Mouse (Mus musculus) stomach, embryonic 15.5 days (tissue): ENCODE results near the gene Tubb5. TPM values are rescaled to one million over a fixed set of nuclear protein-coding genes. Genes with fewer than 3 reads are reported as not detected.

Source experiments
- ATAC-seq: fragments of 200-750 bp; cut with Nextera tagmentation; 2 replicates; pipeline ENCODE4 v1.8.0; 2017; ENCODE audit warnings: low read depth, moderate number of reproducible peaks, moderate TSS enrichment; ENCODE audit not compliant: insufficient read depth, low FRiP score
- H3K27ac ChIP-seq: fragments of 300-500 bp; sonication (generic); 2 replicates; pipeline ENCODE4 v1.5.1; 2015; ENCODE audit warnings: mild to moderate bottlenecking, inconsistent platforms
- H3K27me3 ChIP-seq: fragments of 300-500 bp; sonication (generic); replicated peaks from 2 replicates; pipeline ENCODE4 v1.6.1; 2015; ENCODE audit warnings: inconsistent platforms
- H3K36me3 ChIP-seq: fragments of 300-500 bp; sonication (generic); 2 replicates; pipeline ENCODE4 v1.6.1; 2015; ENCODE audit warnings: inconsistent platforms
- H3K4me1 ChIP-seq: fragments of 300-500 bp; sonication (generic); 2 replicates; pipeline ENCODE4 v1.6.1; 2015; ENCODE audit warnings: inconsistent platforms
- H3K4me2 ChIP-seq: fragments of 300-500 bp; sonication (generic); 2 replicates; pipeline ENCODE4 v1.6.1; 2015; ENCODE audit warnings: mild to moderate bottlenecking, inconsistent platforms
- H3K4me3 ChIP-seq: fragments of 300-500 bp; sonication (generic); replicated peaks from 2 replicates; pipeline ENCODE4 v1.5.1; 2015; ENCODE audit warnings: inconsistent platforms
- H3K9ac ChIP-seq: fragments of 300-500 bp; sonication (generic); 2 replicates; pipeline ENCODE4 v1.6.1; 2015; ENCODE audit warnings: inconsistent platforms
- H3K9me3 ChIP-seq: fragments of 300-500 bp; sonication (generic); 2 replicates; pipeline ENCODE4 v1.6.1; 2016; ENCODE audit warnings: inconsistent platforms
- WGBS: fragments of 180-500 bp; shearing (Covaris S2); methylation state at CpG from one replicate; pipeline ENCODE4 v1.1.7; 2015; 5-methylcytosine and 5-hydroxymethylcytosine counted together
- polyA plus RNA-seq: library from polyadenylated mRNA; unstranded; fragments of >200 nt; fragmentation: Nextera tagmentation; extraction: Ambion mirVana; gene quantifications from 2 replicates; pipeline ENCODE4 v1.2.1, GENCODE M21; 2015

Gene Tubb5
- polyA plus RNA-seq, 1 experiment from 2014 or later, result 772 TPM

- H3K27me3 ChIP-seq, result no peaks in the 10 kb centered on the region
- no peaks in the 10 kb centered on the region for H3K36me3 ChIP-seq
Observed at GRCm38 (mm10) chr17:35809395-35809794, 28.7 kb downstream of the Tubb5 start.

GRCm38 (mm10) chr17:35808073-35808472 is 30.0 kb downstream of the Tubb5 start:
- Histone ChIP-seq H3K9me3 (no peaks in the 10 kb centered on the region), H3K27ac (peak overlapping the region; percentile 38; the same call in 1 of the 2 replicates), H3K9ac (no peak overlapping the region), H3K36me3 (no peaks in the 10 kb centered on the region), H3K27me3 (no peaks in the 10 kb centered on the region), H3K4me1 (peaks cover 2% of the 10 kb centered on the region; the same call in 1 of the 2 replicates), H3K4me2 (no peak overlapping the region), H3K4me3 (no peak overlapping the region)
- ATAC-seq, result no peak
- 66% methylated on average over 9 of the region's 9 CpGs for WGBS

More at GRCm38 (mm10) chr17:35809395-35809794, 28.7 kb downstream of the Tubb5 start:
- no peak overlapping the region for H3K4me2 ChIP-seq
- H3K4me1 ChIP-seq, result peaks cover 10% of the 10 kb centered on the region
- no peaks in the 10 kb centered on the region for H3K9me3 ChIP-seq
- no peak overlapping the region for H3K27ac ChIP-seq
- no peak overlapping the region for H3K4me3 ChIP-seq
- WGBS, result 89% methylated on average over 11 of the region's 11 CpGs
- no peak for ATAC-seq
- H3K9ac ChIP-seq, result no peak overlapping the region

GRCm38 (mm10) chr17:35803858-35804399 is 34.2 kb downstream of the Tubb5 start:
- no peak overlapping the region for H3K4me2 ChIP-seq
- H3K4me1 ChIP-seq, result peaks cover 5% of the 10 kb centered on the region; the same call in 1 of the 2 replicates
- H3K9ac ChIP-seq, result no peak overlapping the region
- H3K4me3 ChIP-seq, result no peak overlapping the region
- no peaks in the 10 kb centered on the region for H3K9me3 ChIP-seq
- no peaks in the 10 kb centered on the region for H3K27me3 ChIP-seq
- no peak overlapping the region for H3K27ac ChIP-seq
- WGBS, result 71% methylated on average over 4 of the region's 4 CpGs
- no peak for ATAC-seq
- H3K36me3 ChIP-seq, result no peaks in the 10 kb centered on the region

GRCm38 (mm10) chr17:35803020-35803419 is 35.1 kb downstream of the Tubb5 start:
- H3K4me2 ChIP-seq, result no peak overlapping the region
- ATAC-seq, result no peak
- no peaks in the 10 kb centered on the region for H3K9me3 ChIP-seq
- no peak overlapping the region for H3K4me3 ChIP-seq
- 32% methylated on average over 6 of the region's 6 CpGs for WGBS
- H3K4me1 ChIP-seq, result peaks cover 5% of the 10 kb centered on the region; the same call in 1 of the 2 replicates
- H3K27me3 ChIP-seq, result no peaks in the 10 kb centered on the region
- no peak overlapping the region for H3K9ac ChIP-seq
- no peak overlapping the region for H3K27ac ChIP-seq
- no peaks in the 10 kb centered on the region for H3K36me3 ChIP-seq

- no peak overlapping the region for H3K4me3 ChIP-seq
- no peak overlapping the region for H3K27ac ChIP-seq
- no peak for ATAC-seq
- 69% methylated on average over 2 of the region's 2 CpGs for WGBS
- H3K36me3 ChIP-seq, result no peaks in the 10 kb centered on the region
- H3K4me1 ChIP-seq, result peaks cover 5% of the 10 kb centered on the region; the same call in 1 of the 2 replicates
- no peak overlapping the region for H3K4me2 ChIP-seq
- no peaks in the 10 kb centered on the region for H3K27me3 ChIP-seq
- H3K9ac ChIP-seq, result no peak overlapping the region
- no peaks in the 10 kb centered on the region for H3K9me3 ChIP-seq
Observed at GRCm38 (mm10) chr17:35800905-35801304, 37.2 kb downstream of the Tubb5 start.

GRCm38 (mm10) chr17:35796835-35797234 is 41.3 kb downstream of the Tubb5 start:
- Histone ChIP-seq H3K4me1 (no peaks in the 10 kb centered on the region), H3K4me3 (no peak overlapping the region), H3K4me2 (no peak overlapping the region), H3K36me3 (no peaks in the 10 kb centered on the region), H3K9me3 (no peaks in the 10 kb centered on the region), H3K27me3 (no peaks in the 10 kb centered on the region), H3K9ac (no peak overlapping the region), H3K27ac (no peak overlapping the region)
- WGBS, result 61% methylated on average over 5 of the region's 5 CpGs
- ATAC-seq, result no peak

- WGBS, result 71% methylated on average over 6 of the region's 6 CpGs
- ATAC-seq, result no peak
- H3K4me1 ChIP-seq, result no peaks in the 10 kb centered on the region
- H3K9me3 ChIP-seq, result no peaks in the 10 kb centered on the region
- H3K27me3 ChIP-seq, result no peaks in the 10 kb centered on the region
- H3K4me2 ChIP-seq, result no peak overlapping the region
- no peaks in the 10 kb centered on the region for H3K36me3 ChIP-seq
- no peak overlapping the region for H3K27ac ChIP-seq
- H3K4me3 ChIP-seq, result no peak overlapping the region
- no peak overlapping the region for H3K9ac ChIP-seq
Observed at GRCm38 (mm10) chr17:35795656-35796055, 42.5 kb downstream of the Tubb5 start.

- Histone ChIP-seq H3K9ac (no peak overlapping the region), H3K36me3 (no peaks in the 10 kb centered on the region), H3K27me3 (no peaks in the 10 kb centered on the region), H3K9me3 (no peaks in the 10 kb centered on the region), H3K27ac (no peak overlapping the region), H3K4me2 (no peak overlapping the region), H3K4me3 (no peak overlapping the region), H3K4me1 (no peaks in the 10 kb centered on the region)
- ATAC-seq, result no peak
- WGBS, result 40% methylated on average over 2 of the region's 2 CpGs
Observed at GRCm38 (mm10) chr17:35795099-35795498, 43.0 kb downstream of the Tubb5 start.

- H3K27ac ChIP-seq, result no peak overlapping the region
- H3K4me1 ChIP-seq, result no peaks in the 10 kb centered on the region
- no peaks in the 10 kb centered on the region for H3K36me3 ChIP-seq
- no peak for ATAC-seq
- no peak overlapping the region for H3K4me2 ChIP-seq
- H3K9ac ChIP-seq, result no peak overlapping the region
- no peak overlapping the region for H3K4me3 ChIP-seq
- WGBS, result 67% methylated on average over 2 of the region's 2 CpGs
- no peaks in the 10 kb centered on the region for H3K27me3 ChIP-seq
- H3K9me3 ChIP-seq, result no peaks in the 10 kb centered on the region
Observed at GRCm38 (mm10) chr17:35792837-35793236, 45.3 kb downstream of the Tubb5 start.

- H3K27me3 ChIP-seq, result no peaks in the 10 kb centered on the region
- H3K36me3 ChIP-seq, result no peaks in the 10 kb centered on the region
- H3K27ac ChIP-seq, result no peak overlapping the region
- no peaks in the 10 kb centered on the region for H3K9me3 ChIP-seq
- H3K4me1 ChIP-seq, result no peaks in the 10 kb centered on the region
- WGBS, result 80% methylated on average over 4 of the region's 4 CpGs
- H3K4me3 ChIP-seq, result no peak overlapping the region
- no peak overlapping the region for H3K4me2 ChIP-seq
- H3K9ac ChIP-seq, result no peak overlapping the region
- no peak for ATAC-seq
Observed at GRCm38 (mm10) chr17:35790933-35791332, 47.2 kb downstream of the Tubb5 start.

GRCm38 (mm10) chr17:35788025-35788424 is 50.1 kb downstream of the Tubb5 start:
- no peak overlapping the region for H3K9ac ChIP-seq
- H3K4me2 ChIP-seq, result no peak overlapping the region
- no peaks in the 10 kb centered on the region for H3K4me1 ChIP-seq
- WGBS, result 69% methylated on average over 3 of the region's 3 CpGs
- no peak overlapping the region for H3K27ac ChIP-seq
- no peaks in the 10 kb centered on the region for H3K36me3 ChIP-seq
- H3K9me3 ChIP-seq, result no peaks in the 10 kb centered on the region
- no peak overlapping the region for H3K4me3 ChIP-seq
- no peaks in the 10 kb centered on the region for H3K27me3 ChIP-seq
- ATAC-seq, result no peak

- Histone ChIP-seq H3K9ac (no peak overlapping the region), H3K4me3 (no peak overlapping the region), H3K36me3 (no peaks in the 10 kb centered on the region), H3K27me3 (no peaks in the 10 kb centered on the region), H3K4me1 (no peaks in the 10 kb centered on the region; the same call in 1 of the 2 replicates), H3K27ac (no peak overlapping the region), H3K4me2 (no peak overlapping the region), H3K9me3 (no peaks in the 10 kb centered on the region)
- no peak for ATAC-seq
Observed at GRCm38 (mm10) chr17:35787493-35787892, 50.6 kb downstream of the Tubb5 start.

- no peaks in the 10 kb centered on the region; the same call in 1 of the 2 replicates for H3K4me1 ChIP-seq
- no peak overlapping the region for H3K9ac ChIP-seq
- H3K36me3 ChIP-seq, result no peaks in the 10 kb centered on the region
- no peak overlapping the region for H3K27ac ChIP-seq
- H3K9me3 ChIP-seq, result no peaks in the 10 kb centered on the region
- H3K4me2 ChIP-seq, result no peak overlapping the region
- no peaks in the 10 kb centered on the region for H3K27me3 ChIP-seq
- no peak overlapping the region for H3K4me3 ChIP-seq
- ATAC-seq, result no peak
- 76% methylated on average over 4 of the region's 4 CpGs for WGBS
Observed at GRCm38 (mm10) chr17:35785140-35785539, 53.0 kb downstream of the Tubb5 start.
